Mouse (Mus musculus) brown adipose tissue, adult 24 weeks (tissue): ENCODE results near the gene Klhl25. TPM values are rescaled to one million over a fixed set of nuclear protein-coding genes. Genes with fewer than 3 reads are reported as not detected.
"Not testable (repeated sequence)": the region's sequence is repeated elsewhere in the genome, so short reads cannot be mapped to it uniquely, and the experiment has no call there.

ENCODE experiments used
- H3K27ac ChIP-seq: fragments of 200-500 bp; replicated peaks from 2 replicates; pipeline ENCODE4 v1.5.1; 2012; ENCODE audit warnings: low read depth, mild to moderate bottlenecking, low read length
- H3K4me1 ChIP-seq: fragments of 200-500 bp; 2 replicates; pipeline ENCODE4 v1.6.1; 2012; ENCODE audit warnings: low read length, mixed read lengths; ENCODE audit not compliant: control insufficient read depth, insufficient read depth, insufficient read length
- H3K4me3 ChIP-seq: fragments of 200-500 bp; 2 replicates; pipeline ENCODE4 v1.5.1; 2012; ENCODE audit warnings: low read depth, mild to moderate bottlenecking, low read length, moderate library complexity; ENCODE audit not compliant: insufficient read depth
- polyA plus RNA-seq: library from polyadenylated mRNA; stranded (reverse); fragments of >200 nt; gene quantifications from 2 replicates; pipeline ENCODE4 v1.2.4, GENCODE M21; 2012; ENCODE audit not compliant: missing spikeins, insufficient read depth, insufficient read length

The Klhl25 gene
- polyA plus RNA-seq, 1 experiment, result 4.7 TPM

DNA sequence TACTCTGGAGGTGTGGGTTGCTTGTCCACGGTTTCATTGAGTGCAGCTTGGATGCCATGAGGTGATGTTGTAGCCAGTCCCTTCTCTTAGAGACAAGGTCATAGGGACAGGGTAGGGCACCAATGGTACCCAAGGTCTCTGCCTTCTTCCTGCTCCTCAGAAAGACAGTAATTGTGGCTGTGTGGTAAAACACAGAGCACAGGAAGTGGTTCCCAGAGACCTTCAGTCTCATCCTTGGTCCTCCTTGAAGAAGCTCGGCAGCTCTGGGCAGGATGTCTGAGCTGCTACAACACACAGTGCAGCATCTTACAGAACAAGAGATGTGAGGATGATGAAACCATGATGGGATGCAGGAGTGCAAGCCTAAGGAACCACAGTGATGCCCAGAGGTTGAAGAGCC is 31.3 kb downstream of the Klhl25 start:
- not testable (repeated sequence) for H3K27ac ChIP-seq, H3K4me3 ChIP-seq, H3K4me1 ChIP-seq

DNA sequence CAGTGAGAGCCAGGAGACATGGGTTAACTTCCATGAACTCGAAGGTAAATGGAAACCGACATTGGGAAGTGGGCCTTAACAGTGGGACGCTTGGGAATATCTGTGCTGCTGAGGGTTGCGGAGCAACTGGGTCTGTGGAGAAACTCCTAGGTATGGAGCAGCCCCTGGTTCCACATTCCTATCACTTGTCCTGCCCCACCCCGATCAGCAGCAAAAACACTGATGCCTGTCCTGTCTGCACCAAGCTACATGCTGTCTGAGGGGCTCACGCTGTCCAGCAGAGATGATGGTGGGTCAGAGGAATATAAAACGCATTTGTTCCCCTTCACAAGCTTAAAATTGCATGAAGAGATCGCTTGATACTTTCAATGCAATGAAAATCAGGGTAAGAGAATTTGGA is 32.1 kb downstream of the Klhl25 start:
- H3K4me1 ChIP-seq, result no peaks in the 10 kb centered on the region

DNA sequence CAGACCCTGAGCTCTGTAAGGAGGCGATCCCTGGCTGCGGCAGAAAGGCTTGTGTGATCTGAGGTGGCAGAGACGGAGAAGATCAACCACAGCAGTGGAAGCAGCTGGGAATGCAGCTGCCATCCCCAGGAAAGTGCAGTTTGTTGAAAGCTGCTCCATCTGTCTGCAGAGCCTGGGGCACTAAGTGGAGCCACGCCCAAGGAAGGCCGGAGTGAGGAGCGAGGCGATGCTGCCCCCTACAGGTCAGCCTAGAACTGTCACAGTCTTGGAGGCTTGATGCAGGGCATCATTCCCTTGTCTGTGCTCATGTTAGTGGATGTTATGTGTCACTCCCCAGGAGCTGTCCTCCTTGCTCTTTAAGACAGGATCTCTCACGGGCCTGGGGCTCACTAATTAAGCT is 32.5 kb downstream of the Klhl25 start:
- Histone ChIP-seq H3K4me1 (no peaks in the 10 kb centered on the region), H3K4me3 (no peak overlapping the region), H3K27ac (no peak overlapping the region)

More for the DNA sequence above, 32.1 kb downstream of the Klhl25 start:
- Histone ChIP-seq H3K27ac (no peak overlapping the region), H3K4me3 (no peak overlapping the region)

DNA sequence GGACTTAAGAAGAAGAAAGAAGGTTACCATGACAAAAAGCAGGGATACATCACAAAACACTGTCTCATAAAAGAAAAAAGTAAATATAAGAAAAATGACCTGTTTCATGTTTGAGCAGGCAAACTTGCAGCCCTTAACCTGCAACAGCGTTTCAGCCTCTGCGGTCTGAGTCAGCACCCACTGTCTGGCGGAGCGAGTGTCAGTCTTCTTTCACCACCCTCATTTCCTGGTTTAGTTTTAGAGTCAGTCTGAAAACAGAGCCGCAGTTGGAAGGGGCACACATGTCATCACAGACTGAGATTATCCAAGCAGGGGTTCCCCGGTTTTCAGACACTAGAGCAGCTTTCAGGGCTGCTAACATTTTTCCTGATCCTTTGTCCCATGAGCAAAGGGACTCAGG is 33.3 kb downstream of the Klhl25 start:
- no peaks in the 10 kb centered on the region for H3K4me1 ChIP-seq
- H3K27ac ChIP-seq, result no peak overlapping the region
- H3K4me3 ChIP-seq, result no peak overlapping the region

GRCm38 (mm10) chr7:75881791-75882190 is 33.7 kb downstream of the Klhl25 start:
- Histone ChIP-seq H3K4me3 (no peak overlapping the region), H3K4me1 (no peaks in the 10 kb centered on the region), H3K27ac (no peak overlapping the region)

DNA sequence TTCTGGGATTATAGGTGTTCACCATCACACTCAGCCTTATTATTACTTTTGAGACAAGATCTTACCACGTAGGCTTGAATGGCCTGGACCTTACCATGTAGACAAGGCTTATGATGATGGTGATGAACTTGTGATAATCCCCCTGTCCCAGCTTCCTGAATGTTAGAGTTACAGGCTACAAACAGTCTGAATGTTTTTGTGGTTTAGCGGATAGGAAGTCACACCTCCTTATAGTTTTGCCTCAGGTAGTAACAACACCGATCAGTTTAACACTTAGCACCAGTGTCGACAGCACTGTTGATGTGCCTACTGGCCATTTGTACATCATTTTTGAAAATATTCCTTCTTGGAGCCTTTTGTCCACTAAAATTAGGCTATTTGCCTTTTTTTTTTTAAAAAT is 43.4 kb downstream of the Klhl25 start:
- H3K4me1 ChIP-seq, result no peaks in the 10 kb centered on the region
- H3K4me3 ChIP-seq, result no peak overlapping the region
- H3K27ac ChIP-seq, result no peak overlapping the region

- H3K27ac ChIP-seq, result no peak overlapping the region
- H3K4me1 ChIP-seq, result no peaks in the 10 kb centered on the region
- H3K4me3 ChIP-seq, result no peak overlapping the region
Observed at GRCm38 (mm10) chr7:75892737-75893136, 44.6 kb downstream of the Klhl25 start.

GRCm38 (mm10) chr7:75893709-75894108 is 45.6 kb downstream of the Klhl25 start:
- no peaks in the 10 kb centered on the region for H3K4me1 ChIP-seq
- H3K4me3 ChIP-seq, result no peak overlapping the region
- no peak overlapping the region for H3K27ac ChIP-seq

DNA sequence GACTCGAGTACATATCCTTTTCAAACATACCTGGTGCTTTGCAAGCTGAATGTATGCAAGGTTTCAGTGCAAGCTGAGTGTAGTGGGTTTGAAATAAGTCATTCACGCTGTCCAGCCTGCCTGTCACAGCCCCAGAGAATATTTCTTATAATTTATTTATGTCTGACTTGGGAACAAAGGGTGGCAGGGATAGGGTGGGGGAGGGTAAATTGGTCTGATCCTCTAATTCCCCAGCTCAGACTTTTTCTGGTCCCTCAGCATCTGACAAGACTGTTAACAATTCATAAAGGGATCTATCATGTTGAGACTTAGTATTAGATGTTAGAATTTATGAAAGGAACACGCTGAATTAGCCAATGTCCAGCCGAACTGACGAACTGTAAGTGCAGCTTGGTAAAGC is 48.9 kb downstream of the Klhl25 start:
- Histone ChIP-seq H3K27ac (no peak overlapping the region), H3K4me3 (no peak overlapping the region), H3K4me1 (no peaks in the 10 kb centered on the region)

- Histone ChIP-seq H3K4me3 (no peak overlapping the region), H3K4me1 (no peaks in the 10 kb centered on the region), H3K27ac (no peak overlapping the region)
Observed at GRCm38 (mm10) chr7:75899102-75899501, 51.0 kb downstream of the Klhl25 start.

GRCm38 (mm10) chr7:75899517-75899916 is 51.4 kb downstream of the Klhl25 start:
- Histone ChIP-seq H3K27ac (no peak overlapping the region), H3K4me1 (no peaks in the 10 kb centered on the region), H3K4me3 (no peak overlapping the region)

- Histone ChIP-seq H3K27ac (no peak overlapping the region), H3K4me1 (no peaks in the 10 kb centered on the region), H3K4me3 (no peak overlapping the region)
Observed at GRCm38 (mm10) chr7:75899954-75900353, 51.8 kb downstream of the Klhl25 start.

DNA sequence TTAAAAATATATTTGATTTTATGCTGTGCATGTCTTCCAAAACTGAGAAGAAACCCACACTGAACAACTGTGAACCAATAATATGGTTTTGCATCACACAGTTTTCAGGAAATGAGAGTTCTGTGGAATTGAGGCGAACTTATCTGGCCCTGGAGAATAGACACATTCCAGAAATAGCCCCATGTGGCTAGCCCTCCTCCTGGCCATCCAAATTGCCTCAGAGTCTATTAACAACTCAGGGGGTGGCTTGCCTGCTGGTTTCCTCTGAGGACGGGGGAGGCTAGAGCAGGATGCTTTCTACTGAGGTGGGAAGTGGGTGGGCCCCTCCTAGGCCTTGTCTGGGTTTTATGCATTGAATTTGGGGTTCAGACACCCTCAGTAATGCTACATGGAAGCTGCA is 57.0 kb downstream of the Klhl25 start:
- Histone ChIP-seq H3K4me3 (no peak overlapping the region), H3K27ac (no peak overlapping the region), H3K4me1 (no peaks in the 10 kb centered on the region)

- H3K4me3 ChIP-seq, result no peak overlapping the region
- H3K27ac ChIP-seq, result no peak overlapping the region
- H3K4me1 ChIP-seq, result no peaks in the 10 kb centered on the region
Observed at GRCm38 (mm10) chr7:75910035-75910651, 62.0 kb downstream of the Klhl25 start.

DNA sequence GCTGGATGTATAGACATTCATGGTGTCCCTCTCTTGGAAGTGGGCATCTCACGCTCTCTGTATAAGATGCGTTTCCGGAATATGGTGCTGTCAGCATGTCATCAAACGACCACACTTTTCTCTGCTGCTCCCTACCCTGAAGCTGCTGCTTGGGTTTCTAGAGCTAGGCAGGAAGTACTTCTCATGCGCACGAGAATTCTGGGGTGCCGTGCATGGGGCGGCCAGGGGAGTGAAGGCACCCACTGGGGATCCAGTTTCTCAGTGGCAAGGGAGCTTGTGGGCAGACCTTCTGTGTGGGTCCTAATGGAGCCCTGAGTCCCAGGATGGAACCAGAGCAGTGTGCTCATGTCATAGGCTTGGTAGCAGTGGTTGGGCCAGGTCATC is 62.5 kb downstream of the Klhl25 start:
- H3K4me1 ChIP-seq, result no peaks in the 10 kb centered on the region

GRCm38 (mm10) chr7:75913952-75914351 is 65.8 kb downstream of the Klhl25 start:
- no peak overlapping the region for H3K4me3 ChIP-seq
- H3K4me1 ChIP-seq, result no peaks in the 10 kb centered on the region
- no peak overlapping the region for H3K27ac ChIP-seq

More for the DNA sequence above, 62.5 kb downstream of the Klhl25 start:
- H3K27ac ChIP-seq, result no peak overlapping the region
- H3K4me3 ChIP-seq, result no peak overlapping the region

DNA sequence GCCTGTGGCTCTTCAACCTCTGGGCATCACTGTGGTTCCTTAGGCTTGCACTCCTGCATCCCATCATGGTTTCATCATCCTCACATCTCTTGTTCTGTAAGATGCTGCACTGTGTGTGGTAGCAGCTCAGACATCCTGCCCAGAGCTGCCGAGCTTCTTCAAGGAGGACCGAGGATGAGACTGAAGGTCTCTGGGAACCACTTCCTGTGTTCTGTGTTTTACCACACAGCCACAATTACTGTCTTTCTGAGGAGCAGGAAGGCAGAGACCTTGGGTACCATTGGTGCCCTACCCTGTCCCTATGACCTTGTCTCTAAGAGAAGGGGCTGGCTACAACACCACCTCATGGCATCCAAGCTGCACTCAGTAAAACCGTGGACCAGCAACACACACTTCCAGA is 67.4 kb downstream of the Klhl25 start:
- not testable (repeated sequence) for H3K4me1 ChIP-seq, H3K27ac ChIP-seq, H3K4me3 ChIP-seq
